Mouse (Mus musculus) lung, postnatal 0 days (tissue): ENCODE measurements at regions not wholly inside any gene's neighbourhood (a gene's known extent, or its start where the extent isn't known, plus 50 kb on each side); places are given as distances from the start of the nearest gene placed in this dataset.

Source experiments
- ATAC-seq: fragments of 200-750 bp; cut with Nextera tagmentation; 2 replicates; pipeline ENCODE4 v1.8.0; 2017; ENCODE audit warnings: moderate library complexity
- DNase-seq: peaks from one replicate; pipeline ENCODE4 v3.0.0-alpha.2; 2016; ENCODE audit warnings: low spot score
- H3K27ac ChIP-seq: fragments of 300-500 bp; sonication (generic); 2 replicates; pipeline ENCODE4 v1.5.1; 2014; ENCODE audit warnings: antibody characterized with exemption, mild to moderate bottlenecking, low read length, mixed read lengths
- H3K27me3 ChIP-seq: fragments of 300-500 bp; sonication (generic); replicated peaks from 2 replicates; pipeline ENCODE4 v1.6.1; 2014; ENCODE audit warnings: low read length, mixed read lengths; ENCODE audit not compliant: insufficient read depth
- H3K36me3 ChIP-seq: fragments of 300-500 bp; sonication (generic); 2 replicates; pipeline ENCODE4 v1.6.1; 2014; ENCODE audit warnings: low read length, mixed read lengths; ENCODE audit not compliant: insufficient read depth
- H3K4me1 ChIP-seq: fragments of 300-500 bp; sonication (generic); 2 replicates; pipeline ENCODE4 v1.6.1; 2014; ENCODE audit warnings: antibody characterized with exemption, low read depth, low read length, mixed read lengths; ENCODE audit not compliant: insufficient read depth
- H3K4me2 ChIP-seq: fragments of 300-500 bp; sonication (generic); replicated peaks from 2 replicates; pipeline ENCODE4 v1.6.1; 2014; ENCODE audit warnings: low read depth, mild to moderate bottlenecking, low read length, moderate library complexity, mixed read lengths
- H3K4me3 ChIP-seq: fragments of 300-500 bp; sonication (generic); 2 replicates; pipeline ENCODE4 v1.5.1; 2014; ENCODE audit warnings: low read depth, low read length
- H3K9ac ChIP-seq: fragments of 300-500 bp; sonication (generic); replicated peaks from 2 replicates; pipeline ENCODE4 v1.6.1; 2014; ENCODE audit warnings: low read depth, mild to moderate bottlenecking
- H3K9me3 ChIP-seq: fragments of 300-500 bp; sonication (generic); 2 replicates; pipeline ENCODE4 v1.6.1; 2016; ENCODE audit warnings: low read length, mixed read lengths
- CTCF ChIP-seq: IDR thresholded peaks from 2 replicates; pipeline ENCODE4 v1.5.1; 2016; ENCODE audit warnings: antibody characterized with exemption, mild to moderate bottlenecking
- EP300 ChIP-seq: IDR thresholded peaks from 2 replicates; pipeline ENCODE4 v1.6.1; 2016; ENCODE audit warnings: antibody characterized with exemption, mild to moderate bottlenecking, control low read depth
- WGBS: fragments of 180-500 bp; shearing (Covaris S2); extraction: QIAGEN DNeasy Blood & Tissue Kit; methylation state at CpG from one replicate; pipeline ENCODE4 v1.1.7; 2014; 5-methylcytosine and 5-hydroxymethylcytosine counted together

DNA sequence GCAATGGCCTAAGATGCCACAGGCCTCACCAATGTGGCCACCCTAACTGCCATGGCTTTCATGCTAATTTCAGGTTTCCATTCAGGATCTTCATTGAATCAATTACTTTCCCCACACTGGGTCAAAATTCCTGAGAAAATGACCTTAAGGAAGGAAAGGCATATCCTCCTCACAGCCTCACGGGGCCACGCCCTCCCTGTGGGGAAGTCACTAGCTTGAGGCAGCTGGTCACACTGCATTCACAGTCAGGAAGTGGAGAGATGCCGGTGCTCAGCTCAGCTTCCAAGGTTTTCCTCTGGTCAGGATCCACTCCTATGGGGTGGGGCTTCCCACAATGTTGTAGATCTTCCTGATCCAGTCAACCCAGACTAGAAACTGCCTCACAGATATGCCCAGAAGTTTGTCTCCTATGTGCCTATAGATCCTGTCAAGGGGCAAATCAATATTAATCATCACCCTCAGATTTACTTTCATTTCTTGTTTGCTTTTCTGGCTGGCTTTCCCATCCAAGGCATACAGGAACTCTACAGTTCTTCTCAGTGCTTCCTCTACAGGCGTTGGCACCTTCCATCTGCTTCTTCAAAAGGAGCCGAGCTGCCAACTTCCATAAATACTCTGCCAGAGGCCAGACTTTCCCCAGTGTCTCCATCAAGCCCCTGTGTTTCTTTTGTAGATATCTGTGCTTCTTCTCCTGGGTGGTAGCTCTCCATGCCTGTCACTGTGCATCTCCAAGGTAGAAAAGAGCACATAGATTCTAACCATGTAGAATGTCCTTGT, 273.2 kb upstream of the Thsd7b start:
- Histone ChIP-seq H3K36me3 (no peaks in the 10 kb centered on the region), H3K4me1 (no peaks in the 10 kb centered on the region), H3K27me3 (no peaks in the 10 kb centered on the region), H3K4me2 (no peak overlapping the region), H3K9me3 (no peaks in the 10 kb centered on the region), H3K4me3 (no peak overlapping the region), H3K27ac (no peak overlapping the region), H3K9ac (no peak overlapping the region)
- ATAC-seq (no peak), DNase-seq (no peak)
- no peak for TF ChIP-seq CTCF
- no peak for TF ChIP-seq EP300
- 55% methylated on average over 5 of the region's 5 CpGs for WGBS

DNA sequence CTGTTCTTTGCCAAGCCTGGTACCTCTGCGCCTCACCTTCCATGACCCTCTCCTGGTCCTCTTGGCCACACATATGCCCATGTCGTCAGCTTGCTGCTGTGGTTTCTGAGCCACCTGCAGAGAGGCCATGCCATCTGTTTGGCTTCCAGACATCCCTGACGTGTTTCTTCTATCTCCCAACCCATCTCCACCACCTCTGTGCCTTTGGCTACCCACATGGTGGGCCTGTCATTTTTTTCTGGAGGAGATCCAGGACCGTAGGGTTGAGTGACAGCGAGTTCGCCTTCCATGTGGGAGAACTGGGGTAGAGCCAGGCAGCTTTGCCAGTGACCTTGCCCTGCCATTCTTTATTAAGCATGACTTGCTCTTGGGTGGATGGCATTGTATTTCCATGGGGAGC, 278.4 kb upstream of the Thsd7b start:
- Histone ChIP-seq H3K36me3 (no peaks in the 10 kb centered on the region), H3K9ac (no peak overlapping the region), H3K27ac (no peak overlapping the region), H3K4me3 (no peak overlapping the region), H3K9me3 (no peaks in the 10 kb centered on the region), H3K4me2 (no peak overlapping the region), H3K4me1 (no peaks in the 10 kb centered on the region), H3K27me3 (no peaks in the 10 kb centered on the region)
- ATAC-seq, result no peak
- TF ChIP-seq CTCF (no peak), EP300 (no peak)
- no peak for DNase-seq
- 70% methylated on average over 6 of the region's 6 CpGs for WGBS

DNA sequence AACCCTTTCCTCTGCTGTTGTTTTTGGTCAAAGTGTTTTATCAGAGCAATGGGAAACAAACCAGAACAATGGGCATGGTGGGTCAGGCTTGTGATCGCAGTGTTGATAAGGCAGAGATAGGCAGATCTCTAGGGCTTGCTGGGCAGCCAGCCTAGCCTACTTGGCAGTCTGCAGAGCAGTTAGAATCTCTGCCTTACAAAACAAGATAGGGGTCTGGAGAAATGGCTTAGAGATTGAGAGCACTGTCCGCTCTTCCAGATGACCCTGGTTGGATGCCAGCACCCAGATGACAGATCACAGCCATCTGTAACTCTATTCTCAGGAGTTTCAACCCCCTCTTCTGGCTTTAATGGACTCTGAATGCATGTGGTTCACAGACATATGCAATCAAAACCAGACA, 289.7 kb upstream of the Thsd7b start:
- H3K27me3 ChIP-seq, result no peaks in the 10 kb centered on the region
- no peaks in the 10 kb centered on the region for H3K36me3 ChIP-seq
- H3K4me3 ChIP-seq, result no peak overlapping the region
- no peak overlapping the region for H3K4me2 ChIP-seq
- DNase-seq (no peak), ATAC-seq (no peak; the same call in 1 of the 2 replicates)
- no peaks in the 10 kb centered on the region for H3K4me1 ChIP-seq
- 47% methylated on average over 2 of the region's 2 CpGs for WGBS
- no peak overlapping the region for H3K27ac ChIP-seq
- H3K9me3 ChIP-seq, result no peaks in the 10 kb centered on the region
- H3K9ac ChIP-seq, result no peak overlapping the region
- TF ChIP-seq EP300 (no peak), CTCF (no peak)

DNA sequence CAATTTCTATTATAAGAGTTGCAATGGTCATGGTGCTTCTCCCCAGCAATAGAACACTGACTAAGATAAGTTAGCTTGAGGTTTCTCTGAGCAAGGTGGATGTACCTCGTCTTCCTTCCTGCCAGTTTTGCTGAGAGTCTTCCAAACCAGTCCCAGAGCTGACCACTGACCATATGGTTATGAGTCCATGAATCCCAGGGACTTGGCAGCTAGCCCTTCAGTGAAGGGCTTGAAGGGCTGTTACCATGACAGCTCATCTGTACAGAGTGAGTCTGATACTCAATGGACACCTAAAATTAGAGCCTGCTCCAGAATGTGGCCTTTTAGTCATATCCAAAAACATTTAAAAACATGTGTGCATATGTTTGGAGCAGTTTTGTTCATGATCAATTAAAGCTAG, 297.5 kb upstream of the Thsd7b start:
- H3K36me3 ChIP-seq, result no peaks in the 10 kb centered on the region
- H3K27me3 ChIP-seq, result no peaks in the 10 kb centered on the region
- no peak overlapping the region for H3K4me3 ChIP-seq
- H3K9me3 ChIP-seq, result no peaks in the 10 kb centered on the region
- no peak overlapping the region for H3K9ac ChIP-seq
- no peak for TF ChIP-seq EP300
- no peak overlapping the region for H3K27ac ChIP-seq
- no peak overlapping the region for H3K4me2 ChIP-seq
- DNase-seq, result no peak
- ATAC-seq, result no peak
- no peaks in the 10 kb centered on the region for H3K4me1 ChIP-seq
- WGBS, result 70% methylated on average over 1 of the region's 1 CpGs

DNA sequence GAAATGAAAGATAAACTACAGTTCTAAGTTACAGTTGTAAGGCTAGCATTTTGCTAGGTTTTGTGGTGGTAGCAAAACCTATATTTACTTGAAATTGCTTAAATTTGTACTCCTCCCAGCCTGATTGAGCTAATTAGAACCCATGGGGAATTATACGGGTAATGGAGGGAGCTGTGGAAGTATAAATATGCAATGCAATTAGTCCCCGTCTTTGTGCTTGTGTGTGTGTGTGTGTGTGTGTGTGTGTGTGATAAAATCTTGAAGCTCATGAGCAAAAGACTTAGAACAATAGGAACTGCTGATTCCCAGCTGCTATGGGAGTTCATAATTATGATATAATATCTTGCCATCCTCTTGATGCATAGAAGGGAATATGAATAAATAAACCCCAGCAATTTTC, 321.7 kb upstream of the Thsd7b start:
- H3K4me1 ChIP-seq, result no peaks in the 10 kb centered on the region
- DNase-seq (no peak), ATAC-seq (no peak)
- 72% methylated on average over 2 of the region's 2 CpGs for WGBS
- H3K9ac ChIP-seq, result no peak overlapping the region
- H3K9me3 ChIP-seq, result no peaks in the 10 kb centered on the region
- no peak overlapping the region for H3K4me2 ChIP-seq
- H3K36me3 ChIP-seq, result no peaks in the 10 kb centered on the region
- no peak overlapping the region for H3K27ac ChIP-seq
- TF ChIP-seq EP300 (no peak), CTCF (no peak)
- no peak overlapping the region for H3K4me3 ChIP-seq
- H3K27me3 ChIP-seq, result no peaks in the 10 kb centered on the region

DNA sequence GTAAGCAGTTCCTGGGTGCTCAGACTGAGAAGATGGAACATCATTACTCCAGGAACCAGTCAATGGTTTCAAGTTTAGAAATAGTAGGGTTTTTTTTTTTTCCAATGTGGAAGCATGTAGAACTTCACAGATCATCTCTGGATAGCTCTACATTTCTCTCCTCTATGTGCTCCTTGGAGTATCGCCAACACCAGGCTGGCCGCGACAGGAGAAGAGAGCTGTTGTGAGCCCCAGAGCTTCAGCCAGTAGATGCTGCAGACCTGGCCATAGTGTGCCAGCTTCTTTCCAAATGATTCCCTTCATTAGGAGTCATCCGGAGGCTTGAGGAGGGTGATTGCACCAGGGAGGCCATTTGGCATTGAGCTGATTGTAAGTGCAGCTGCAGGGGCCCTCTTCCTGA, 322.6 kb upstream of the Thsd7b start:
- Histone ChIP-seq H3K36me3 (no peaks in the 10 kb centered on the region), H3K27me3 (no peaks in the 10 kb centered on the region), H3K9ac (no peak overlapping the region), H3K4me3 (no peak overlapping the region), H3K4me1 (no peaks in the 10 kb centered on the region), H3K9me3 (no peaks in the 10 kb centered on the region), H3K27ac (no peak overlapping the region), H3K4me2 (no peak overlapping the region)
- ATAC-seq (no peak), DNase-seq (no peak)
- 75% methylated on average over 4 of the region's 4 CpGs for WGBS
- TF ChIP-seq CTCF (no peak), EP300 (no peak)

DNA sequence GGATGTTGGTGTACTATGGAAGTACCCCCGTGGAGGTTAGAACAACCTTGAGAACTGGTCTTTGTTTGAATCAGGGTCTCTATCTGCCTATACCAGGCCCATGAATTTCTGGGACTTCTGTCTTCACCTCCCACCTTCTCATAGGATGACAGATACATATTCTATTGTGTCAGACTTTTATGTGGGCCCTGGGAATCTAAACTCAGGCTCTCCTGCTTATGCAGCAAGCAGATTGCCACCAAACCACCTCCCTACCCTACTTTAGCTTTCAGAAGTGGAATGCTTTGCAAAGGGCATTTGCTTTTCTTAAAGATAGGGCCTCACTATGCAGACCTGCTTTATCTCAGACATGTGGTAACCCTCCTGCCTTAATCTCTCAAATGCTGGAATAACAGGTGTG, 322.7 kb upstream of the Cxcr4 start:
- H3K27ac ChIP-seq, result no peak overlapping the region
- no peaks in the 10 kb centered on the region for H3K4me1 ChIP-seq
- no peaks in the 10 kb centered on the region for H3K9me3 ChIP-seq
- DNase-seq (no peak), ATAC-seq (no peak)
- no peak overlapping the region for H3K4me3 ChIP-seq
- H3K36me3 ChIP-seq, result no peaks in the 10 kb centered on the region
- H3K27me3 ChIP-seq, result no peaks in the 10 kb centered on the region
- no peak overlapping the region for H3K9ac ChIP-seq
- no peak overlapping the region for H3K4me2 ChIP-seq
- no peak for TF ChIP-seq EP300
- no peak for TF ChIP-seq CTCF
- WGBS, result 80% methylated on average over 1 of the region's 1 CpGs
